Comparison of ENCODE assay signal across 8 mouse cellular contexts in the genomic region with DNA sequence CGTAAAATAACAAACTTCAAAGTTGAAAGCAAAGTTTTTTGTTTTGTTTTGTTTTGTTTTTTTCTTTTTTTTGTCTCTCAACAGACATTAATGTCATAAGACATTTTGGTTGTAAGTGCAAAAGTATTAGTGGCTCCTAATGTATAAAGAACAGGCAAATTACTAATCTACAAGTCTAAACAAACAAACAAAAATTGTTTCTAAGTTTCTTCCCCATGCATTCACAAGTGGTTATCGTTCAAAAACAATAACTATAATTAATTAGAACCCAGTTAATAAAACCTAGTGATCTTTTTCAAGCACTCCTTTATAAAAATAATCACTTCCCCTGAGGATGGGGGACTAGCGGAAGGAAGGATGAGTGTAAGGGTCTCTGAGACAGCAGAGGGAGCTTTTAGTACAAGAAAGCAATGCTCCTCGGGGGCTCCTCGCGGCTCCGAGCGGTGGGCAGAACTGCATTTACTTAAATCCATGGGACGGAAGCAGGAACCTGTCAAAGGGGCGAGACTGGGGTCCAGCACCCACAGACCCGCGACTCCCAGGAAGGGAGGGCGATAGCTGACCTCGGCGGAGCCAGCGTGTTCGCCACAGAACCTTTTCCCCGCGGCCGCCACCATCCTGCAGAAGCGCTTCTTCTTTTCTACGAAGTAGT. TPM values are rescaled to one million over a fixed set of nuclear protein-coding genes. Genes with fewer than 3 reads are reported as not detected.
DNase-seq lines count a peak whose midpoint lies in the region; ATAC-seq lines count a peak whose summit lies in the region.

No protein-coding gene starts in this region.

- peak; percentile 78 for ATAC-seq in frontal cortex, adult (ENCODE audit: low TSS enrichment)
- ATAC-seq in granulocyte monocyte progenitor cell, adult 5-6 weeks (replicated peaks; ENCODE audit: poor library complexity, severe bottlenecking) = peak; percentile 67

- peak overlapping the region; percentile 96 for H3K4me3 ChIP-seq in macrophage (ENCODE audit: inconsistent target)

- DNase-seq in frontal cortex, postnatal 36 days (ENCODE audit: low spot score in 2 of 2) = no peak
- DNase-seq in ovary, adult 18-20 months (ENCODE audit: low spot score) = peak; percentile 4
- no peak for DNase-seq in ovary, postnatal 10 days (ENCODE audit: low spot score)
- no peak for DNase-seq in adrenal gland, adult 2 months
- no peak for DNase-seq in spleen, postnatal 4 days (ENCODE audit: low spot score in 2 of 2)

- peak overlapping the region; percentile 79 for H3K27ac ChIP-seq in macrophage

- peaks cover 26% of the 10 kb centered on the region for H3K36me3 ChIP-seq in macrophage (ENCODE audit: inconsistent target)

- H3K79me2 ChIP-seq in macrophage (ENCODE audit: inconsistent target) = peaks cover 60% of the 10 kb centered on the region

- 2% methylated on average over 17 of the region's 22 CpGs for WGBS in macrophage (ENCODE audit: missing documents)

RNA-seq across cellular contexts. Expression of a gene that starts 0.6 kb away (rescaled TPM):
- 31.2 and 35.0 TPM in 2 replicates for total RNA-seq in granulocyte monocyte progenitor cell, adult 5-6 weeks (2014; fragmentation: Nextera tagmentation)
- total RNA-seq in granulocyte monocyte progenitor cell, adult 5-6 weeks (2017) = 50.1 and 72.7 TPM in 2 replicates
- 10 to 100 TPM in 21 of 26 experiments, 1 to 10 TPM in 5; 5.0 to 55.4 (median 24.9) TPM for total RNA-seq in macrophage (2018; cell fraction: chromatin; rRNA removed)
- 10 to 100 TPM in 11 of 26 experiments, 1 to 10 TPM in 15; 2.8 to 14.0 (median 7.4) TPM for total RNA-seq in macrophage (2018; cell fraction: cytosol; rRNA removed)
- total RNA-seq in macrophage (2018; cell fraction: nucleus; rRNA removed) = 10 to 100 TPM in 17 of 26 experiments, 1 to 10 TPM in 9; 5.5 to 30.4 (median 14.3) TPM
- 6.4 to 7.6 TPM (median 6.7 TPM) in 3 replicates for polyA plus RNA-seq in macrophage (2018)
- total RNA-seq in adrenal gland, adult 2 months (2021) = 1 to 10 TPM; 1.9 to 3.5 TPM
- polyA plus RNA-seq in adrenal gland, adult 2 months (2012; rRNA removed) = 0.21 and 0.38 TPM in 2 replicates

RNA-seq across cellular contexts. Expression of a gene that starts 20.2 kb away (rescaled TPM):
- total RNA-seq in granulocyte monocyte progenitor cell, adult 5-6 weeks (2014; fragmentation: Nextera tagmentation) = 33.7 and 47.5 TPM in 2 replicates
- total RNA-seq in granulocyte monocyte progenitor cell, adult 5-6 weeks (2017) = 35.8 and 43.3 TPM in 2 replicates
- 100 to 1,000 TPM in 1 of 26 experiments, 10 to 100 TPM in 25; 26.2 to 109 (median 66.4) TPM for total RNA-seq in macrophage (2018; cell fraction: chromatin; rRNA removed)
- total RNA-seq in macrophage (2018; cell fraction: cytosol; rRNA removed) = 1 to 10 TPM; 2.6 to 9.1 (median 5.2) TPM
- total RNA-seq in macrophage (2018; cell fraction: nucleus; rRNA removed) = 10 to 100 TPM; 13.0 to 94.1 (median 35.1) TPM
- polyA plus RNA-seq in macrophage (2018) = 7.4 to 9.9 TPM (median 9.7 TPM) in 3 replicates
- total RNA-seq in adrenal gland, adult 2 months (2021) = 10 to 100 TPM; 11.5 to 16.4 TPM
- 1.8 and 2.3 TPM in 2 replicates for polyA plus RNA-seq in adrenal gland, adult 2 months (2012; rRNA removed)

RNA-seq across cellular contexts. Expression of a gene that starts 31.4 kb away (rescaled TPM):
- 0.39 and 1.2 TPM in 2 replicates for total RNA-seq in granulocyte monocyte progenitor cell, adult 5-6 weeks (2014; fragmentation: Nextera tagmentation)
- total RNA-seq in granulocyte monocyte progenitor cell, adult 5-6 weeks (2017) = 0.65 and 1.5 TPM in 2 replicates
- total RNA-seq in macrophage (2018; cell fraction: chromatin; rRNA removed) = 10 to 100 TPM in 2 of 26 experiments, 1 to 10 TPM in 6, under 1 TPM in 9, not detected in 9; 0.42 to 13.5 (median 0.88) TPM
- total RNA-seq in macrophage (2018; cell fraction: cytosol; rRNA removed) = 1 to 10 TPM in 13 of 26 experiments, under 1 TPM in 13; 0.15 to 5.4 (median 1.4) TPM
- 10 to 100 TPM in 1 of 26 experiments, 1 to 10 TPM in 6, under 1 TPM in 15, not detected in 4; 0.12 to 12.6 (median 0.72) TPM for total RNA-seq in macrophage (2018; cell fraction: nucleus; rRNA removed)
- 1.9 to 10.2 TPM (median 2.7 TPM) in 3 replicates for polyA plus RNA-seq in macrophage (2018)
- total RNA-seq in adrenal gland, adult 2 months (2021) = 1 to 10 TPM; 2.0 to 3.2 TPM
- polyA plus RNA-seq in adrenal gland, adult 2 months (2012; rRNA removed) = 0.31 and 0.43 TPM in 2 replicates

Comparison
In these comparisons a context has a peak if more than half of its experiments do, and no peak if none do; other contexts are left out.
1. RNA of a gene that starts 0.6 kb away (total RNA-seq): 31.2 to 72.7 TPM in granulocyte monocyte progenitor cell, adult 5-6 weeks; 1.9 to 3.5 TPM in adrenal gland, adult 2 months; every median in the first group is over 4 times any median in the second.